Mouse (Mus musculus): ENCODE data around the gene Cblc.

Cblc gene

GRCm38 (mm10) chr7:19834055-19834454, 37.4 kb upstream of the Cblc start:
- no peaks in the 10 kb centered on the region for H3K36me3 ChIP-seq (ENCODE audit: insufficient read depth, low read length)
- peak; percentile 41 for TF ChIP-seq CTCF (conservative IDR thresholded peaks at IDR 0.05; ENCODE audit: low read length)
- TF ChIP-seq POU5F1 (IDR thresholded peaks at IDR 0.05; ENCODE audit: borderline replicate concordance, low read length), result no peak
- peaks cover 35% of the 10 kb centered on the region for H3K4me1 ChIP-seq (replicated peaks; ENCODE audit: low read depth, low read length)
- H3K9me3 ChIP-seq (ENCODE audit: low read length), result no peaks in the 10 kb centered on the region
- no peaks in the 10 kb centered on the region for H3K27me3 ChIP-seq (ENCODE audit: insufficient read depth, low read length)
- H3K4me3 ChIP-seq (replicated peaks; ENCODE audit: low read length), result no peak overlapping the region

- Histone ChIP-seq H3K27me3 (ENCODE audit: insufficient read depth, low read length) (no peaks in the 10 kb centered on the region), H3K9me3 (ENCODE audit: low read length) (no peaks in the 10 kb centered on the region), H3K36me3 (ENCODE audit: insufficient read depth, low read length) (no peaks in the 10 kb centered on the region), H3K4me3 (replicated peaks; ENCODE audit: low read length) (no peak overlapping the region; the same call in 1 of the 2 replicates), H3K4me1 (replicated peaks; ENCODE audit: low read depth, low read length) (peaks cover 47% of the 10 kb centered on the region)
- TF ChIP-seq POU5F1 (IDR thresholded peaks at IDR 0.05; ENCODE audit: borderline replicate concordance, low read length) (no peak), NANOG (IDR thresholded peaks at IDR 0.05; ENCODE audit: borderline replicate concordance, low read length) (no peak), CTCF (conservative IDR thresholded peaks at IDR 0.05; ENCODE audit: low read length) (no peak)
These were observed 35.2 kb upstream of the Cblc start for GRCm38 (mm10) chr7:19831837-19832236.

DNA sequence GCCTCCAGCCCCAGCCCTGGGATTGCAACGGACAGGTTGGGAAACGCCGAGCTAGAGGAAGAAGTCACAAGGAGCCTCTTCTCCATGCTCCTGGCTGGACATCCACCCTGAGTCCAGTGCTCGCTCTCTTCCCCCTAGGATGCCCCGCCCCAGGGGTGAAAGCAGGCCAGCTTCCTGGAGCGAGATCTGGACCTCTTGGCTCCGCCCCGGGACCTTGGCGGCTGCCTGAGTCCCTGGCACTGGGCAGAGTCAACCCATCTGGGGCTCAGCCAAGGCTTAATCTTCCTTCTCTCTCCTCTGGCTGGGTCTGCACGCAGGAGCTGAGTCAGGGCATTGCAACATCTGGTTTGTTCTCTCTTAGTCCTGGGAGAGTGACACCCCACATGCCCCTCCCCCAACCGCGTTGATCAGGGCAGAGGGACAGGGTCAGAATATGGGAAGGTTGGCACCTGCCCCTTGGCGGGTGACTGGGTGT, 34.1 kb upstream of the Cblc start:
- TF ChIP-seq CTCF (conservative IDR thresholded peaks at IDR 0.05; ENCODE audit: low read length) (no peak), NANOG (IDR thresholded peaks at IDR 0.05; ENCODE audit: borderline replicate concordance, low read length) (no peak), POU5F1 (IDR thresholded peaks at IDR 0.05; ENCODE audit: borderline replicate concordance, low read length) (no peak)

GRCm38 (mm10) chr7:19829694-19830093, 33.1 kb upstream of the Cblc start:
- H3K9me3 ChIP-seq (ENCODE audit: low read length), result no peaks in the 10 kb centered on the region
- TF ChIP-seq POU5F1 (IDR thresholded peaks at IDR 0.05; ENCODE audit: borderline replicate concordance, low read length) (no peak), NANOG (IDR thresholded peaks at IDR 0.05; ENCODE audit: borderline replicate concordance, low read length) (no peak), CTCF (conservative IDR thresholded peaks at IDR 0.05; ENCODE audit: low read length) (no peak)

More for the DNA sequence above, 34.1 kb upstream of the Cblc start:
- no peaks in the 10 kb centered on the region for H3K36me3 ChIP-seq (ENCODE audit: insufficient read depth, low read length)
- no peaks in the 10 kb centered on the region for H3K27me3 ChIP-seq (ENCODE audit: insufficient read depth, low read length)
- H3K9me3 ChIP-seq (ENCODE audit: low read length), result no peaks in the 10 kb centered on the region
- peaks cover 57% of the 10 kb centered on the region for H3K4me1 ChIP-seq (replicated peaks; ENCODE audit: low read depth, low read length)
- peak overlapping the region; percentile 61 for H3K4me3 ChIP-seq (replicated peaks; ENCODE audit: low read length)

DNA sequence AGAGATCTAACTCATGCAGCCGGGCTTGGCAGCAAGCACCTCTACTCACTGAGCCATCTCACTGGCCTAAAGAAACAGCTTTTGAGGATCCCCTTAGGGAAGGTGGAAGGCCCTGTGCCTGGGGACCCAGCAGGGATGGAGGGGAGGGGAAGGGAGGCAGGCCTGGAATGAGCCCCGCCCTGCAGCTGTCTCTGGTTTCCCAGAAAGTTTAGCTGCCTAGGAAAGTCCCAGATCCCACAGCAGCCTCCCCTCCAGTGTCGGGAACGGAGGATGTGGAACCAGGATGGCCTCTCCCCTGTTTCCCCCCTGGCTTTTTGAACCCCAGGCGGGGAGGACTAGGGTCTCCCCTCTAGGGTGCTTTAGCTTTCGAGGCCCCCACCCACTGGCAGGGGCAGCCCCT, 30.1 kb upstream of the Cblc start:
- TF ChIP-seq POU5F1 (IDR thresholded peaks at IDR 0.05; ENCODE audit: borderline replicate concordance, low read length), result no peak
- TF ChIP-seq NANOG (IDR thresholded peaks at IDR 0.05; ENCODE audit: borderline replicate concordance, low read length), result no peak
- TF ChIP-seq CTCF (conservative IDR thresholded peaks at IDR 0.05; ENCODE audit: low read length), result no peak
- H3K36me3 ChIP-seq (ENCODE audit: insufficient read depth, low read length), result no peaks in the 10 kb centered on the region
- peaks cover 77% of the 10 kb centered on the region for H3K4me1 ChIP-seq (replicated peaks; ENCODE audit: low read depth, low read length)
- H3K9me3 ChIP-seq (ENCODE audit: low read length), result no peaks in the 10 kb centered on the region
- peak overlapping the region; percentile 58 for H3K4me3 ChIP-seq (replicated peaks; ENCODE audit: low read length)
- H3K27me3 ChIP-seq (ENCODE audit: insufficient read depth, low read length), result no peaks in the 10 kb centered on the region

More at GRCm38 (mm10) chr7:19829694-19830093, 33.1 kb upstream of the Cblc start:
- no peak overlapping the region for H3K4me3 ChIP-seq (replicated peaks; ENCODE audit: low read length)
- H3K27me3 ChIP-seq (ENCODE audit: insufficient read depth, low read length), result no peaks in the 10 kb centered on the region
- H3K4me1 ChIP-seq (replicated peaks; ENCODE audit: low read depth, low read length), result peaks cover 66% of the 10 kb centered on the region
- H3K36me3 ChIP-seq (ENCODE audit: insufficient read depth, low read length), result no peaks in the 10 kb centered on the region

GRCm38 (mm10) chr7:19824182-19824973, 27.8 kb upstream of the Cblc start:
- TF ChIP-seq POU5F1 (IDR thresholded peaks at IDR 0.05; ENCODE audit: borderline replicate concordance, low read length), result no peak
- no peak for TF ChIP-seq NANOG (IDR thresholded peaks at IDR 0.05; ENCODE audit: borderline replicate concordance, low read length)
- TF ChIP-seq CTCF (conservative IDR thresholded peaks at IDR 0.05; ENCODE audit: low read length), result no peak
- peak overlapping the region; percentile 88 for H3K4me3 ChIP-seq (replicated peaks; ENCODE audit: low read length)
- H3K9me3 ChIP-seq (ENCODE audit: low read length), result no peaks in the 10 kb centered on the region
- no peaks in the 10 kb centered on the region for H3K27me3 ChIP-seq (ENCODE audit: insufficient read depth, low read length)
- peaks cover 75% of the 10 kb centered on the region for H3K4me1 ChIP-seq (replicated peaks; ENCODE audit: low read depth, low read length)
- H3K36me3 ChIP-seq (ENCODE audit: insufficient read depth, low read length), result peaks cover 14% of the 10 kb centered on the region

GRCm38 (mm10) chr7:19823256-19824181, 26.9 kb upstream of the Cblc start:
- peak overlapping the region; percentile 88 for H3K4me3 ChIP-seq (replicated peaks; ENCODE audit: low read length)
- H3K36me3 ChIP-seq (ENCODE audit: insufficient read depth, low read length), result peaks cover 22% of the 10 kb centered on the region
- TF ChIP-seq CTCF (conservative IDR thresholded peaks at IDR 0.05; ENCODE audit: low read length) (no peak), NANOG (IDR thresholded peaks at IDR 0.05; ENCODE audit: borderline replicate concordance, low read length) (no peak; the same call in 1 of the 2 replicates), POU5F1 (IDR thresholded peaks at IDR 0.05; ENCODE audit: borderline replicate concordance, low read length) (no peak)
- no peaks in the 10 kb centered on the region for H3K9me3 ChIP-seq (ENCODE audit: low read length)
- no peaks in the 10 kb centered on the region for H3K27me3 ChIP-seq (ENCODE audit: insufficient read depth, low read length)
- peaks cover 78% of the 10 kb centered on the region for H3K4me1 ChIP-seq (replicated peaks; ENCODE audit: low read depth, low read length)

GRCm38 (mm10) chr7:19822604-19823058, 26.0 kb upstream of the Cblc start, which contains the start of gene Bcl3:
Bcl3 (minus strand) TSS chr7:19822770.
- Histone ChIP-seq H3K9me3 (ENCODE audit: low read length) (no peaks in the 10 kb centered on the region), H3K36me3 (ENCODE audit: insufficient read depth, low read length) (peaks cover 30% of the 10 kb centered on the region), H3K4me3 (replicated peaks; ENCODE audit: low read length) (peak within 1 kb of the TSS; percentile 88), H3K27me3 (ENCODE audit: insufficient read depth, low read length) (no peaks in the 10 kb centered on the region), H3K4me1 (replicated peaks; ENCODE audit: low read depth, low read length) (peaks cover 84% of the 10 kb centered on the region)
- no peak for TF ChIP-seq POU5F1 (IDR thresholded peaks at IDR 0.05; ENCODE audit: borderline replicate concordance, low read length)
- no peak for TF ChIP-seq NANOG (IDR thresholded peaks at IDR 0.05; ENCODE audit: borderline replicate concordance, low read length)
- TF ChIP-seq CTCF (conservative IDR thresholded peaks at IDR 0.05; ENCODE audit: low read length), result no peak

All from E14TG2a.4 (cell line).